Mouse (Mus musculus) kidney, postnatal 14 days (tissue): Measurements from ENCODE around the gene Snapc4.

Source experiments
- DNase-seq: peaks from one replicate; pipeline ENCODE4 v3.0.0; 2022; ENCODE audit warnings: mixed read lengths

The Snapc4 gene

GRCm38 (mm10) chr2:26312812-26313211, 67.6 kb downstream of the Snapc4 start:
- DNase-seq = peak; percentile 42
